Mouse (Mus musculus) cerebellum, adult 2 months (tissue): ENCODE measurements around the gene Frmd4a.

ENCODE experiments used
- CTCF ChIP-seq: fragments of 200-500 bp; IDR thresholded peaks from 2 replicates; pipeline ENCODE4 v1.5.1; 2011; ENCODE audit warnings: low read depth, mild to moderate bottlenecking, control low read depth, low read length, moderate library complexity, borderline replicate concordance; ENCODE audit not compliant: insufficient read depth
- POLR2A ChIP-seq: fragments of 200-500 bp; IDR thresholded peaks from 2 replicates; pipeline ENCODE4 v1.6.1; 2011; ENCODE audit warnings: low read length, control low read depth, borderline replicate concordance; ENCODE audit not compliant: insufficient read depth

DNA sequence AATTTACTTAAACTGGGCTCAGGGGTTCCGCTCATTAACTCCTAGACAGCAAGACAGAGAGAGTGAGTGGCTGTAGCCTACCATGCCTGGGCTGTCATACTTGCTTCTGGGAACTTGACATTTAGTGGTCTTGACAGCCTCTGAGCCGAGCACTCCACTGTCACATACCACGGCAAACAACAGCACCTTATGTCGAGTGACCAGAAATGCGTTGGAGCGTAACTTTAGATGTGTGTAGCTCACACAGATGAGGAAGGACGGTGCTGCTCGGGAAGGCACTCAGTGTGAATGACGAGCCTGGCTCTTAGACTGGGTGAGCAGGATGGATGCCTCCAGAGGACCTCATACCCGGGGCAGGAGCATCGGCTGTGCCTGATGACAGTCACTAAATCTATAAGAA, 463.6 kb downstream of the Frmd4a start:
- no peak for TF ChIP-seq CTCF
- no peak for TF ChIP-seq POLR2A
